Mouse (Mus musculus) CH12.LX (cell line): ENCODE results near the gene Ubl4b. TPM values are rescaled to one million over a fixed set of nuclear protein-coding genes. Genes with fewer than 3 reads are reported as not detected.

ENCODE experiments used
- DNase-seq: peaks from one replicate; pipeline ENCODE4 v3.0.0-alpha.2; 2013; ENCODE audit errors: extremely low read depth
- H3K27ac ChIP-seq: 2 replicates; pipeline ENCODE4 v1.5.1; 2012; ENCODE audit warnings: low read depth, mild to moderate bottlenecking, control low read depth, moderate library complexity; ENCODE audit not compliant: insufficient read depth
- H3K27me3 ChIP-seq: replicated peaks from 2 replicates; pipeline ENCODE3; 2012; ENCODE audit warnings: inconsistent platforms
- H3K36me3 ChIP-seq, 2 experiments: replicated peaks in 1 of 2; 2 replicates each; pipeline versions ENCODE3 to v1.6.1; 2012; ENCODE audit warnings: inconsistent platforms in 1 of 2, low read length in 1 of 2, mild to moderate bottlenecking in 1 of 2, mixed read lengths in 1 of 2, moderate library complexity in 1 of 2; ENCODE audit not compliant: control insufficient read depth in 1 of 2, insufficient read depth in 1 of 2
- H3K4me1 ChIP-seq, 2 experiments: 2 replicates each; pipeline ENCODE4 v1.6.1; 2012; ENCODE audit warnings: inconsistent platforms in 1 of 2, moderate library complexity in 1 of 2; ENCODE audit not compliant: insufficient read depth in 2 of 2, control insufficient read depth in 1 of 2
- H3K4me2 ChIP-seq: 2 replicates; pipeline ENCODE4 v1.6.1; 2012; ENCODE audit warnings: low read depth, mild to moderate bottlenecking, control low read depth; ENCODE audit not compliant: poor library complexity, insufficient read depth, severe bottlenecking
- H3K4me3 ChIP-seq, 3 experiments: fragments of 150-350 bp in 1 of 3; sonication (generic) in 1 of 3; replicated peaks in 1 of 3; 2 replicates each; pipeline versions ENCODE3 to v1.5.1; 2011 to 2012; ENCODE audit warnings: low read depth in 2 of 3, low read length in 2 of 3, mild to moderate bottlenecking in 2 of 3, moderate library complexity in 2 of 3, control low read depth in 1 of 3, improper control_type of control experiment in 1 of 3, inconsistent platforms in 1 of 3, mixed read lengths in 1 of 3; ENCODE audit not compliant: poor library complexity in 1 of 3
- H3K79me2 ChIP-seq: replicated peaks from 2 replicates; pipeline ENCODE4 v1.6.1; 2012; ENCODE audit warnings: mild to moderate bottlenecking, moderate library complexity; ENCODE audit not compliant: control insufficient read depth, poor library complexity, insufficient read depth, severe bottlenecking; ENCODE audit errors: extremely low read depth
- H3K9ac ChIP-seq: 2 replicates; pipeline ENCODE4 v1.6.1; 2012; ENCODE audit warnings: low read depth, mild to moderate bottlenecking, control low read depth, moderate library complexity; ENCODE audit not compliant: insufficient read depth
- H3K9me3 ChIP-seq: replicated peaks from 2 replicates; pipeline ENCODE3; 2012; ENCODE audit warnings: low read length, inconsistent platforms, mixed read lengths
- CHD2 ChIP-seq: IDR thresholded peaks from 2 replicates; pipeline ENCODE4 v1.6.1; 2011; ENCODE audit warnings: low read length, improper control_type of control experiment
- CTCF ChIP-seq, 2 experiments: IDR thresholded peaks in 1 of 2; conservative IDR thresholded peaks in 1 of 2; 2 replicates each; pipeline ENCODE4 v1.5.1; 2011 to 2012; ENCODE audit warnings: low read depth in 2 of 2, low read length in 2 of 2, improper control_type of control experiment in 1 of 2, inconsistent platforms in 1 of 2, mild to moderate bottlenecking in 1 of 2, moderate library complexity in 1 of 2
- ELF1 ChIP-seq: IDR thresholded peaks from 2 replicates; pipeline ENCODE4 v1.6.1; 2014; ENCODE audit warnings: low read depth, mild to moderate bottlenecking, inconsistent platforms, low read length, improper control_type of control experiment
- EP300 ChIP-seq: IDR thresholded peaks from 2 replicates; pipeline ENCODE4 v1.6.1; 2011; ENCODE audit warnings: low read length, improper control_type of control experiment
- HCFC1 ChIP-seq: IDR thresholded peaks from 2 replicates; pipeline ENCODE4 v1.6.1; 2012; ENCODE audit warnings: low read depth, mild to moderate bottlenecking, inconsistent platforms, low read length, improper control_type of control experiment
- JUN ChIP-seq: IDR thresholded peaks from 2 replicates; pipeline ENCODE4 v1.6.1; 2011; ENCODE audit warnings: low read depth, mild to moderate bottlenecking, low read length, improper control_type of control experiment, moderate library complexity; ENCODE audit not compliant: insufficient read depth
- MAFK ChIP-seq: IDR thresholded peaks from 2 replicates; pipeline ENCODE4 v1.6.1; 2011; ENCODE audit warnings: low read length, improper control_type of control experiment; ENCODE audit not compliant: insufficient replicate concordance
- MAZ ChIP-seq: IDR thresholded peaks from 2 replicates; pipeline ENCODE4 v1.6.1; 2012; ENCODE audit warnings: low read depth, mild to moderate bottlenecking, inconsistent platforms, low read length, improper control_type of control experiment, moderate library complexity
- MXI1 ChIP-seq: IDR thresholded peaks from 2 replicates; pipeline ENCODE4 v1.6.1; 2011; ENCODE audit warnings: mild to moderate bottlenecking, low read depth, low read length, improper control_type of control experiment
- MYC ChIP-seq: IDR thresholded peaks from 2 replicates; pipeline ENCODE4 v1.6.1; 2011; ENCODE audit warnings: low read depth, mild to moderate bottlenecking, improper control_type of control experiment, low read length
- PAX5 ChIP-seq: IDR thresholded peaks from 2 replicates; pipeline ENCODE4 v1.6.1; 2012; ENCODE audit warnings: low read length, inconsistent platforms, mixed read lengths
- TCF12 ChIP-seq: IDR thresholded peaks from 2 replicates; pipeline ENCODE4 v1.6.1; 2014; ENCODE audit warnings: low read depth, mild to moderate bottlenecking, inconsistent platforms, low read length, improper control_type of control experiment
- UBTF ChIP-seq: IDR thresholded peaks from 2 replicates; pipeline ENCODE4 v1.6.1; 2012; ENCODE audit warnings: low read depth, mild to moderate bottlenecking, inconsistent platforms, low read length, improper control_type of control experiment, moderate library complexity
- USF1 ChIP-seq: IDR thresholded peaks from 2 replicates; pipeline ENCODE4 v1.6.1; 2014; ENCODE audit warnings: low read depth, mild to moderate bottlenecking, inconsistent platforms, low read length, improper control_type of control experiment
- USF2 ChIP-seq: conservative IDR thresholded peaks from 2 replicates; pipeline ENCODE4 v1.6.1; 2011; ENCODE audit warnings: low read depth, low read length, improper control_type of control experiment
- dilution Hi-C: fragments of 300-500 bp; cut with MboI; formaldehyde crosslinking; loops from 2 replicates; pipeline ENCODE4 v1.14.3; 2020; ENCODE audit warnings: low sequenced_read_pairs; ENCODE audit not compliant: extremely low pct_unique_long_range_greater_than_20kb, extremely low pct_ligation_motif_present
- in situ Hi-C: fragments of 300-500 bp; cut with MboI; formaldehyde crosslinking; loops from 3 replicates; pipeline ENCODE4 v1.14.3; 2019; ENCODE audit warnings: low sequenced_read_pairs, low pct_ligation_motif_present, low pct_unique_long_range_greater_than_20kb, mixed read lengths
- polyA plus RNA-seq: library from polyadenylated mRNA; unstranded; fragments of >175 nt; gene quantifications from 2 replicates; pipeline ENCODE4 v1.2.1, GENCODE M21; 2012; ENCODE audit warnings: low read depth; ENCODE audit not compliant: insufficient read length
- total RNA-seq, 2 experiments: library from RNA; depleted of rRNA; stranded (reverse); fragments of 300-350 nt in 1 of 2; fragments of >200 nt in 1 of 2; gene quantifications; 2 replicates each; pipeline ENCODE4 v1.2.3; 2012 to 2014

The Ubl4b gene
- total and polyA plus RNA-seq, 3 experiments, result not detected

DNA sequence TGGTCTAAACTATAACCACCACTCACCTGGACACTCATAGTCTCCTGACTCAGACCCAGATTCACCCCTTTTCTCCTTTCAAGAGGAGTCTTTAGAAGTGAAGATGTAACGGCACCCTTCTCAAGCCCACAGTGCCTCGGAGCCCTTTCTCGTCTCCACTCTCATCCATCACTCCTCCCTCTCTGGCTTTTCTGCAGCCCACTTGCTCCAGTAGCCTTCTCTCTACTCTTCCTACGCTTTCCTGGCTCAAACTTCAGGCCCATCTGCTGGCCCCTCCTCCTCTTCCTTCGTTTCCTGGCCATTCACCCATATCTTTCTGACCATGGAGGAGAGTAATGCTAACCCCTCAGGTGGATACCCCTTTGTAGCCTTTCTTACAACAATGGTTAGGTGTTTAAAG, 33.9 kb downstream of the Ubl4b start:
- Histone ChIP-seq H3K27me3 (peaks cover 18% of the 10 kb centered on the region), H3K4me3 (no peak overlapping the region), H3K27ac (no peak overlapping the region), H3K4me1 (no peaks in the 10 kb centered on the region), H3K9ac (no peak overlapping the region), H3K9me3 (no peaks in the 10 kb centered on the region), H3K79me2 (no peaks in the 10 kb centered on the region), H3K4me2 (no peak overlapping the region), H3K36me3 (no peaks in the 10 kb centered on the region)
- dilution Hi-C loops (no loop called here), in situ Hi-C loops (no loop called here)
- no peak for DNase-seq
- no peak for TF ChIP-seq EP300
- no peak for TF ChIP-seq PAX5
- TF ChIP-seq USF1, result no peak
- no peak for TF ChIP-seq MAFK
- no peak for TF ChIP-seq TCF12
- no peak for TF ChIP-seq MYC
- no peak for TF ChIP-seq CHD2
- TF ChIP-seq MAZ, result no peak
- no peak for TF ChIP-seq CTCF (conservative IDR thresholded peaks at IDR 0.05 in 1 of 2, IDR thresholded peaks at IDR 0.05 in 1 of 2; ENCODE audit: low read depth in 2 of 2, low read length in 2 of 2)

DNA sequence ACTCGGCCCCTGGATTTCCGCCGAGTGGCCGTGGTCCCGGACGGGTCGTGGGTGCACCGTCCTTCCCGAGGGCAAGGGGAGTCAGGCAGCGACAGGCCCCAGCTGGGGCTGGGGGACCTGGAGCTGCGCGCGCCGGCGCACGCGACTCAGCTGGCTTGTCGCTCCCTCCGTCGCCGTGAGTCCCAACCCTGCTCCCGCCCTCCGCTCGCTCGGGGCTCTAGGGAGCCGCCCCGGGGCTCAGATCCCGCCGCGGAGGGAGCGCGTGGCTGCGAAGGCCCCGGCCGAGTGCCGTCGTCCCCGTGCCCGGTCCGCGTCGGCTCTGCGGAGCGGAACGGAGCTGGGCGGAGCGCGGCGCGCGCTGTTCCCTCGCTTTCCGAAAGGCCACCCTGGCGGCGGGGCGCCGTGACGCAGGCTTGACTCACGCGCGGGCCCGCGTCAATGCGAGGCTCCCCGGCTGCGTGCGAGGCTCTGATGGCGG, 37.2 kb downstream of the Ubl4b start, which contains the start of gene Slc6a17:
Gene Slc6a17, minus strand, starts transcription at position 388 of the 478 bp plus-strand sequence.
- dilution Hi-C loops, result no loop called here
- H3K27me3 ChIP-seq, result peaks cover 31% of the 10 kb centered on the region
- H3K4me2 ChIP-seq, result no peak within 1 kb of the TSS
- H3K27ac ChIP-seq, result no peak within 1 kb of the TSS
- no peak for DNase-seq
- H3K79me2 ChIP-seq, result no peaks in the 10 kb centered on the region
- H3K9me3 ChIP-seq, result no peaks in the 10 kb centered on the region
- TF ChIP-seq USF2, result no peak
- TF ChIP-seq JUN, result no peak
- no peak for TF ChIP-seq UBTF
- TF ChIP-seq HCFC1, result no peak
- no peak for TF ChIP-seq MXI1
- TF ChIP-seq ELF1, result no peak
- TF ChIP-seq, all 38 proteins: peak for 0
- in situ Hi-C loops, result no loop called here
- no peak within 1 kb of the TSS for H3K4me3 ChIP-seq
- H3K4me1 ChIP-seq, result no peaks in the 10 kb centered on the region
- no peaks in the 10 kb centered on the region for H3K36me3 ChIP-seq
- no peak within 1 kb of the TSS for H3K9ac ChIP-seq
